Mouse (Mus musculus): ENCODE data around the gene Trmu. TPM values are rescaled to one million over a fixed set of nuclear protein-coding genes. Genes with fewer than 3 reads are reported as not detected.
A peak's percentile ranks its signal among the peaks of the same experiment; 100 is the strongest.
"Not testable (repeated sequence)": the region's sequence is repeated elsewhere in the genome, so short reads cannot be mapped to it uniquely, and the experiment has no call there.

Gene Trmu
- 10 to 100 TPM; 25.0 to 32.7 TPM for total RNA-seq (2021)
- long read RNA-seq, experiment 1, transcript Trmu-201 (11 exons, 1,526 nt) = major isoform, 8 of 14 reads
- long read RNA-seq, experiment 1, partial matches to known transcripts = 0 of 14 reads
- long read RNA-seq, experiment 1, other reads (novel, unspliced or antisense) = 6 of 14 reads
- long read RNA-seq, experiment 2, transcript Trmu-201 (11 exons, 1,526 nt) = major isoform, 25 of 39 reads
- long read RNA-seq, experiment 2, partial matches to known transcripts = 1 of 39 reads
- long read RNA-seq, experiment 2, other reads (novel, unspliced or antisense) = 12 of 39 reads

GRCm38 (mm10) chr15:85878848-85879497, at the start of gene Trmu:
Trmu (plus strand) TSS chr15:85879312.
- peak; percentile 84 to 85 for DNase-seq (ENCODE audit: low spot score in 2 of 2)

- no peak for DNase-seq (ENCODE audit: low spot score in 2 of 2)
Observed at GRCm38 (mm10) chr15:85829470-85829869, 49.6 kb upstream of the Trmu start.

GRCm38 (mm10) chr15:85831954-85832590, 47.0 kb upstream of the Trmu start, which contains the start of gene Ttc38:
Ttc38 (plus strand) TSS chr15:85832306.
- peak; percentile 82 to 84 for DNase-seq (ENCODE audit: low spot score in 2 of 2)

- DNase-seq (ENCODE audit: low spot score in 2 of 2) = no peak
Observed at GRCm38 (mm10) chr15:85832599-85832998, 46.5 kb upstream of the Trmu start.

- DNase-seq (ENCODE audit: low spot score in 2 of 2) = no peak
Observed at GRCm38 (mm10) chr15:85835335-85835734, 43.8 kb upstream of the Trmu start.

GRCm38 (mm10) chr15:85836887-85837286, 42.2 kb upstream of the Trmu start:
- DNase-seq (ENCODE audit: low spot score in 2 of 2) = no peak

GRCm38 (mm10) chr15:85840983-85841382, 38.1 kb upstream of the Trmu start:
- DNase-seq (ENCODE audit: low spot score in 2 of 2) = no peak

GRCm38 (mm10) chr15:85841796-85842360, 37.2 kb upstream of the Trmu start:
- no peak for DNase-seq (ENCODE audit: low spot score in 2 of 2)

GRCm38 (mm10) chr15:85845071-85845470, 34.0 kb upstream of the Trmu start:
- DNase-seq (ENCODE audit: low spot score in 2 of 2) = no peak

- no peak for DNase-seq (ENCODE audit: low spot score in 2 of 2)
Observed at GRCm38 (mm10) chr15:85851656-85852392, 27.3 kb upstream of the Trmu start.

GRCm38 (mm10) chr15:85858980-85859489, 20.1 kb upstream of the Trmu start:
- DNase-seq (ENCODE audit: low spot score in 2 of 2) = no peak

- peak; percentile 83 for DNase-seq (ENCODE audit: low spot score in 2 of 2)
Observed at GRCm38 (mm10) chr15:85859490-85860031, 19.6 kb upstream of the Trmu start, which contains the start of gene Gtse1. Gtse1 (plus strand) TSS chr15:85859745.

- not testable (repeated sequence) for DNase-seq (ENCODE audit: low spot score in 2 of 2)
Observed at GRCm38 (mm10) chr15:85865913-85866312, 13.2 kb upstream of the Trmu start.

- peak; percentile 54 to 61 for DNase-seq (ENCODE audit: low spot score in 2 of 2)
Observed at GRCm38 (mm10) chr15:85867696-85868095, 11.4 kb upstream of the Trmu start.

GRCm38 (mm10) chr15:85877336-85877735, 1.8 kb upstream of the Trmu start:
- DNase-seq (ENCODE audit: low spot score in 2 of 2) = no peak

- DNase-seq (ENCODE audit: low spot score in 2 of 2) = no peak
Observed at GRCm38 (mm10) chr15:85879498-85879895, 385 bp downstream of the Trmu start.

- no peak for DNase-seq (ENCODE audit: low spot score in 2 of 2)
Observed at GRCm38 (mm10) chr15:85885606-85886005, 6.5 kb downstream of the Trmu start.

- DNase-seq (ENCODE audit: low spot score in 2 of 2) = no peak
Observed at GRCm38 (mm10) chr15:85889235-85889634, 10.1 kb downstream of the Trmu start.

- DNase-seq (ENCODE audit: low spot score in 2 of 2) = no peak
Observed at GRCm38 (mm10) chr15:85891971-85892370, 12.9 kb downstream of the Trmu start.

- no peak for DNase-seq (ENCODE audit: low spot score in 2 of 2)
Observed at GRCm38 (mm10) chr15:85892498-85893118, 13.5 kb downstream of the Trmu start.
